Mouse (Mus musculus): ENCODE data around the gene Chchd6.

Chchd6 gene

DNA sequence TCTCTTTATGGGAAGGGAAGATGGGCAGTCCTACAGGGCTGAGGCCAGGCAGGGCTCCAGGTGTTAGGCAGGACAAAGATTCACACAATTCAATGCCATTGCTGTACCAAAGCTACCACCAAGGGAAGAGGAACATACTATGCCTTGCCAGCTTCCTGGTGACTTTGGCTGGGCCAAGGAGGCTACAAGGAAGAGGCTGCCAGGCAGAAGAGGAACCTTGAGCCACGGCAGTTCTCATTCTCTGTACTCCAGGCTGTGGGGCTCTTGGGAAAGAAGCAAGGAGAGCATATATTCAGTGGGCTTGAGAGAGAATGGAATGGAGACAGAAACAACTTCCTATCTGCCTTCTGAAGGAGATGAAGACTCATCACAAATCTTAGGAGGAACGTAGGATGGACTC lies 190.5 kb downstream of the Chchd6 start:
- DNase-seq (ENCODE audit: low spot score in 2 of 2), result no peak

DNA sequence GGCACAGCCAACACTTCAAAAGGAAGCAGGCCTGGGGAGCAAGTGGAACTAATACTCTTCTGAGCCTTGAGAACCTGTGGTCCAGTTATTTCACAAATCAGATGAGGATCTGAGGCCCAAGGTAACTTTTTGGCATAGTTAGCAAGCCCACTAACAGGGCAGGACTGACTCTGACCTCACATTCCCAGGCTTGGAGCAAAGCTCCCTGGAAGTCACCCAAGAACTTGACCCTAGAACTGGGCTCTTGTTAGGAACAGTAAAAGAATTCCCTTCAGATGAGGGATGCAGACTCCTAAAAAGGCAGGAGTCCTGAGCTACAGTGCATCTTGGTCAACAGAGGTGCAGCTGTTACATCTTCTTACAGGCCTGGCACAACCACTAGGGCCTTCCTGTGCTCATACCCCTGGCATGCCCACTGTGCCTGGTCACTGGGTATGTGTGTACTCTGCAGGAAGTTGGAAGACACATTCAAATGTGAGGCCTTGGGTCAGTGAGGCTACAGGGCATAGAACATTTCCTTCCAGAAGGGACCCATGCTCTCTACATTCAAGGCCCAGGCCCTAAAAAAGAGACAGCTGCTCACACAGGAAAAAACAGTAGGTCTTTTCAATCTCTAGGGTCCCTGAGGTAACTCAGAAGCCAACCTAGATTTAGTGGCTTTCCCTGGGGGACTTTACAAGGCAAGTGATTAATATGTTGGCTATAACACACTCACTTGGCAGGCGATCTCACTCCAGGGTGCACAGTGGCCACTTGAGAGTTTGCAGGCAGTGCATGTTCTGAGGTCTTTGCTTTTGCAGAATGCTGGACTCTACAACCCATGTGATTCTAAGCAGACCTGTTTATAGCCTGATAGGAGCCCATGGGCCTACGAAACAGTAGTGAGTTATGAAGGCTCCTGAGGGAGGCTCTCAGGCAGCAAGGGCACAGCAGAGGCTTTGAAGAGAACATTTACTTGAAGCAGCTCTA lies 191.9 kb downstream of the Chchd6 start:
- no peak for DNase-seq (ENCODE audit: low spot score in 2 of 2)

DNA sequence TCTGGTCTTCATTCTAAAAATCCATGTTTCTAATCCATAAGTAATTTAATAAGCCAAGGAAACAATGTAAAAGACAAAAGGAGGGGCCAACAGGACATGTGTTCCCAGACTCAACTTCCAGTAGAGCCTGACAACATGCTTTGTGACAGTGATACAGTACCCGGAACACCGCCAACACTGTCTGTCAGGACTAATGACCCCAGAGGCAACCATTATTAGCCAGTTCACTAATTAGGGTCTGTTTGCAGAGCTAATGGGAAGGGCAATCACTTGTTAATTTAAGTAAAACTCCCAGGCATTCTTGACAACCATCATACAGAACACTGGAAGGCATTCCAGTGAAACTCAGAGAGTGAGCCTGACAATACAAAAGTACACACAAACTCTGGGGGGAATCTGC lies 193.0 kb downstream of the Chchd6 start:
- no peak for DNase-seq (ENCODE audit: low spot score in 2 of 2)

DNA sequence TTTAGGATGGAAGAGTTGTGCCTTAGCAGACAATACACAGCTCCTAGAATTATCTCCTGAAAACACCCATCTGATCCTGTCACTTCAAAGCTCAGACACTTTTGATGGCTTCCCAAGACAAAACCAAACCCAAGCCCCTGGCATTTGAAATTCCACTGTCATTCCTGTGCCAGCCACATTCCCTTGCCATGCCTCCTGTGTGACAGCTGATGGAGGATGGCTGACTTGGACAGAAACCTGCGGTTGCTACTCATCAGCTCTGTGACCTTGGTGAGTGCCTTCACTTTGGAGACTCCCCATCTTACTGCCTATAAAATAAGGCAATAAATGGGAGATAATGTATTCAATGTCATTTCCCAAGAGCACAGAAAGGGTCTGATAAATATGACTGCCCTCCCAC lies 195.9 kb downstream of the Chchd6 start:
- no peak for DNase-seq (ENCODE audit: low spot score in 2 of 2)

DNA sequence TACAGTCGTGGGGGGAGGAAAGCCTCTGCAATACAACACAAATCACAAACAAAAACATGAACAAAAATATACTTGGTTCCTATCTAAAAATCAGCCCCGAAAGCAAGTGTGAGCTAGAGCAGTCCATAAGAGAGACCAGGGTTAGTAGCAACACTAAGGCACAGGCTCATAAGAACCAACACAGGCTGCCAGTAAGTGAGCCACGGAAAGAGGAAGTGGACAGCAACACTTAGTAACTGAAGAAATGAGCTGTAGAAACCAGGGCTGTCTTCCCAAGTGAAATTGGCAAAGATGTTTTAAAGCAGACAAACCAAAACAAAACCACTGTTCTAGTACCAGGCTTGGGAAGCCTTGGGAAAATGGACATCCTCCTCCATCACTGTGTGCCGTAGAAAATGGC lies 197.5 kb downstream of the Chchd6 start:
- DNase-seq (ENCODE audit: low spot score in 2 of 2), result no peak

DNA sequence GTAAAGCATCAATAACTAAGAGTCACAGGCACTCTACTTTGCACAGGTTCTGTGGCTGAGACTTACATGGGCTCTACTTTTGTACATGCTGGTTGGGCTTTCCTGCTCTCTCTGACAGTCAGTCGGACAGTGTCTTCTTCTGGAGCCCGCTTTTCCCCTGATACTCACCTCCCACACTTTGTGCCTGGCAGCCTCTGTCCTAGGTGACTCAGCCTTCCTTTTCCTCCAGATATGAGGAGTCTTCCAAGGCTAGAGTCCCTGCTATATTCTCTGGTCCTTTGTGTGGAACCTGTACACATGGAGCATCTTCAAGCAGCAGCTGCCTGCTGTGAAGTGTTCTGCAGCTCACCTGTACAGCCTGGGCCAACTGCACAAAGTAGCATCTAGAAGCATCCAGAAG lies 201.6 kb downstream of the Chchd6 start:
- DNase-seq (ENCODE audit: low spot score in 2 of 2), result no peak

DNA sequence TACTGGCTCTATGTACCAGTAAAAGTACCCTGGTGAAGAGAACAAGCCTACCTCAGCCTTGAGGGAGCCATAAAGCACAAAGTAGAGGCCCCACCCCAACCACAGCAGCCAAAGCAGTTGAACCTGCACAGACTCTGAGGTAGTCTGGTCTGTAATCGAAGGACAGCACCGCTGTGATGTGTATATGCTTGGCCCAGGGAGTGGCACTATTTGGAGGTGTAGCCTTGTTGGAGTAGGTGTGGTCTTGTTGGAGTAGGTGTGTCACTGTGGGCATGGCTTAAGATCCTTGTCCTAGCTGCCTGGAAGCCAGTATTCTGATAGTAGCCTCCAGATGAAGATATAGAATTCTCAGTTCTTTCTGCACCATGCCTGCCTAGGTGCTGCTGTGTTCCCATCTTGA lies 203.2 kb downstream of the Chchd6 start:
- no peak for DNase-seq (ENCODE audit: low spot score in 2 of 2)

DNA sequence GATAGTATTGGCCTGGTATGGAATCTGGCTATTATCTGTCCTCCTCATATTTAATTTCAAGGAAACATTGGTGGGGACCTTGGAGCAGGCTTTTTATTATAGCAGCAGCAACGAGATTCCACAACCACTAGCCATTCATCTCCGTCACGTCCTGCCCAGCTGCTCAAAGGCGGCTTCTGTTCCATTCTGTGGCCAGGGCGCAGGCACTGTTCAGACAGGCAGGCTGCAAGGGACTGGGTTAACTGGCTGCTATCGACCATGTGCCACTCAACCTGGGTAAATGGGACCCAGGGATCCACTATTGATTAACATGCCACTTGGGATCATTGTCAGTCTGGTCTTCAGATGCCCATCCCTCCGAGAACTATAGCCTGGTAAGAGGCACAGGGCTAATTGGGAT lies 205.7 kb downstream of the Chchd6 start:
- DNase-seq (ENCODE audit: low spot score in 2 of 2), result no peak

DNA sequence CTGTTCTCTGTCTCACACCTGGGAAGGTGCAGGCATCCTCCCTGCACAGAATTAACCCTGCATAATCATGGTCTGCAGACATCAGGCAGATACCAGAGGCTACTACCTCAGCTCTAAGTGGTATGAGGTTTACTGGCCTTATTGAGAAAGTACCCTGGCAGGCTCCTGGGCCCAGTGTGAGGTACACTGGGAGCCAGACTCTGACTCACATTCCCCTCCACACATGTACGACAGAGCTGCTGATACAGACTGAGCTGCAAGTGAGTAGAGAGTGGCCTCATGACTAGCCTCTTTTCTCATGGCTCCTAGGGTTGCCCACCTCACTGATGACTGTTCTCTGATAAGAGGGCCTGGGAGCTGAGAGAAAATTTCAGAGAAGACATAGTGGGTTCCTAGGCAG lies 208.5 kb downstream of the Chchd6 start:
- DNase-seq (ENCODE audit: low spot score in 2 of 2), result no peak

DNA sequence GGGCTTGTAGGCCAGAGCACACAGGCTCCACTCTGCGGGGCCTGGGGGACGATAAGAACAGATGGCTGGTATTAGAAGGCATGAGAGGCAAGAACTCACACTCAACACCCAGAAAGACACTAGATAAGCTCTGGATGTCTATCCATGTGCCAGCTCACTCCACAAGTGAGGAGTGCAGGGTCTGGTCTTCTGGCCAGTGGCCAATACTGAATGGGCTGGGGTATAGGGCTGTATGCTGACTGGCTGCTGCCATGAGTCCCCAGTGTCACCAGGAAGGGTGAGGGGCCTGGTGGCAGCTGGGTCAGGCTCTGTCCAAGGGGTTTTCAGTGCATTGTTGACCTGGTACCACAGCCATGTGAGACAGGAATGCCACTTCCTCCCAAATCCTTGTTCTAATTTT lies 210.8 kb downstream of the Chchd6 start:
- no peak for DNase-seq (ENCODE audit: low spot score in 2 of 2)

DNA sequence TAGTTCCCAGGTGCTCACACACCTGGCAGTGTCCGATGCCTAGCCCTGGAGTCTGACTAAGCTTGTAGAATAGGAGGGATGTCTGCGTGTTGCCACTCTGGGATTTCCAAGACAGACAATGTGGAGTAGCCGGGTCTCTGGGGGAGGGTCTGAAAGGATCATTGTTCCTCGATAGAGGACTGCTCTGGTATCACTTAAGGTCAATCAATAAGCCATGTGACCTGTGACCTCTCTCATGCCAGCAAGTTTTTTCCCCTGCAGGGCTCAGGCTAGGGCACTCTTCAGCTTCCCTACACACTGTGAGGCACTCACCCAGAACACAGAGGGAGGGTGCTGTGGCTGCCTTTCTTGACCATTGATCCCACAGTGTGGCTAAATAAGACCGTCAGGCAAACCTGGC lies 213.6 kb downstream of the Chchd6 start:
- no peak for DNase-seq (ENCODE audit: low spot score in 2 of 2)

DNA sequence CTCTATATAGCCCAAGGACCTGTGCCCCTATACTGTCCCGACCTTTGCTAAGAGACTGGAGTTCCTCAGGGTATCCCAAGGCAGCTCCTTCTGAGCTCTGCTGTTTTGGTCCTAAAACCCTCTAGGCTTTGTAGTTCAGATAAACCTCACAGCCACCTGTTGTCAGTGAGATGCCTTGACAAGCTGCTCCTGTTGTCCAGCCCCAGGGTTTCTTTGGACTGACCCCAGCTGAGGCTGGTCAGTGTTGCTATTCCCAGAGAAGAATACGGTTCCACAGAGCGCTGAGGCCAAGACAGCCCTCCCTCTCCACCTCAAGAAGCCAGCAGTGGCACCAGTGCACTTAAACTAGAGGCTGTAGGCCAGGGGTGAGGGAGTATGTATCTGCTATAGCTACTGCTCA lies 214.3 kb downstream of the Chchd6 start:
- DNase-seq (ENCODE audit: low spot score in 2 of 2), result no peak

DNA sequence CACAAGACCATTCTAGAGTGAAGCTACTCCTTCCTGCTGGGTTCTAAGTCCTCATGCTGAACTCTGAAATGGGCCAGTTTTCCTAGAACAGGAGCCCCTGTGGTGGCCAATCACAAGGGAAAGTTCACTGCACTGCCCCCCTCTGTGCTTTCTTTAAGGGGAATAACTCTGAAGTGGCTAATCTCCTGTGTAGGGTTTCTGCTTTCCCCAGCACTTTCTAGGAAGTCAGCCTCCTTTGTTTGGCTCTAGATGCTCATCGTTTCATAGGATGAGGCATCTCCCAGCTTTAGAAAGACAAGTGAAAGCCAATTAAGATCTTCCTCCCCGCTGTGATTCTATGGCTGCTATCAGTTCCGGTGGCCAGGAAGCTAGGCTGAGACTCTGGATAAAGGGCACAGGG lies 214.7 kb downstream of the Chchd6 start:
- DNase-seq (ENCODE audit: low spot score in 2 of 2), result no peak

DNA sequence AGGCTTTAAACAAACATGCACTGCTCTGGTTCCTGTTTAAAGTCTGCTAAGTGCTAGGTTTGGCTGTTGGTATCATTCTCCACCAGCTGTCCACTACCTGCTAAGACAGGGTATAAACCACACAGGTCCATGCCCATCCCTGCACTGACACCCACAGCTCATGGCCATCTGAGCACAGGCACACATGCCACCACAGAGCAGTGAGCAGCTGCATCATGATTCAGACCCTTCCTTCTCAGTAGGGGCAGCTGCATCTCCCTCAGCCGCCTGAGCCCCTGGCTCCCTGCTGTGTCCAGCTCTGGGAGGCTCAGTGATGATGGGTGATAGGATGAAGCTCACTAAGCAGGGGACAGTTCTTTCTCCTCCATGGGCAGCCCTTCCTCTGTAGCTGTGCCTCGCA lies 217.2 kb downstream of the Chchd6 start:
- peak in 1 of 2 experiments; percentile 28 for DNase-seq (ENCODE audit: low spot score in 2 of 2)

DNA sequence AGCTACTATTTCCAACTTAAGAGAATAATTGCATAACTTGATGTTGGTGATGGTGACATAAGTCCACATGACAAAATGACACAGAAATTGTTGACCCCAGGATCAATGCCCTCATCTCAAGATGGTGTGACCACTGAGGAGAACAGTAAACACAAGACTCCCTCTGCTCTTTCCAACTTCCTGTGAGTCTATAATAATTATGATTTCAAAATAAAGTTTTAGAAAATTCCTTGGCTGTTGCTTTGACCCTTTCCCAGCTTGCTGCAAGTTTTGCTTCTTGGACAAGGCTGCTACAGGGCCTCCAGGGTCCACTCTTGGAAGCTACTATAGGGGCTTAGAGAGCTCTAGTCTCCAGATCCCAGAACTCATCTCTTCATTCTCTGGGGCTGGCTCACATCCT lies 226.6 kb downstream of the Chchd6 start:
- DNase-seq (ENCODE audit: low spot score in 2 of 2), result no peak

DNA sequence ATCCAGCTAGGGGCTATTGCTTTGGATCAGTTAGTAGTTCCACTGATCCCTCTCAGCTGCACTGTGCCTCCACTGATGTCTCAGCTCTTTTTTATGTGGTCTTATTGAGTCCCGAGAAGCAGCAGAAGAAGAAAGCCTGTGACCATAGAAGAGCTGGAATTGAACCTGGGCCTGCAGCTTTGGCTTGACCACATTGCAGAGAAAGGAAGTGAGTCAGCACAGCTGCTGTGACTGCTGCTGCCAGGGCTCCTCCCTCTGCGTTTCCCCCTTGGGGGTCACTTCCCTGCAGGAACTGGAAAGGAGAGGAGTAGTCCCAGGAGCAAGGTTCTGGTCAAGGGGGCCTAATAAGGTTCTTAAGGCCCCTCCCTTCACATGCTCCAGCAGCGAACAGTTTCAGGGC lies 231.1 kb downstream of the Chchd6 start:
- no peak for DNase-seq (ENCODE audit: low spot score in 2 of 2)

DNA sequence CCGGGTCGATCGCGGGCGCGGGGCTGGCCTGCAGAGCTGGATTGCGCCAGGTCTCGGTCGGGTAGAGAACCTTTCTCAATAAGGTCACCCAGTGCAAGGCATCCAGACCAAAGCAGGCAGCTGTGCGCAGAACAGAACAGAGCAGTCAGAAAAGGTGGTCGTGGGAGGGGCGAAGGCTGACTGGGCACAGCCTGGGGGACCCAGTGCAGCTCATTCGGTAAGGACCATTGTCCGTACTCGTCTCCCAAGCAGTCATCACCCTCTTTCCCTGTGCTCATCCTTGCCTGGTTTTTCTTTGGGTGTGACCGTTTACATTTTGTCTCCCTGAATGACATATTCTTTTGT lies 232.4 kb downstream of the Chchd6 start:
- no peak for DNase-seq (ENCODE audit: low spot score in 2 of 2)

DNA sequence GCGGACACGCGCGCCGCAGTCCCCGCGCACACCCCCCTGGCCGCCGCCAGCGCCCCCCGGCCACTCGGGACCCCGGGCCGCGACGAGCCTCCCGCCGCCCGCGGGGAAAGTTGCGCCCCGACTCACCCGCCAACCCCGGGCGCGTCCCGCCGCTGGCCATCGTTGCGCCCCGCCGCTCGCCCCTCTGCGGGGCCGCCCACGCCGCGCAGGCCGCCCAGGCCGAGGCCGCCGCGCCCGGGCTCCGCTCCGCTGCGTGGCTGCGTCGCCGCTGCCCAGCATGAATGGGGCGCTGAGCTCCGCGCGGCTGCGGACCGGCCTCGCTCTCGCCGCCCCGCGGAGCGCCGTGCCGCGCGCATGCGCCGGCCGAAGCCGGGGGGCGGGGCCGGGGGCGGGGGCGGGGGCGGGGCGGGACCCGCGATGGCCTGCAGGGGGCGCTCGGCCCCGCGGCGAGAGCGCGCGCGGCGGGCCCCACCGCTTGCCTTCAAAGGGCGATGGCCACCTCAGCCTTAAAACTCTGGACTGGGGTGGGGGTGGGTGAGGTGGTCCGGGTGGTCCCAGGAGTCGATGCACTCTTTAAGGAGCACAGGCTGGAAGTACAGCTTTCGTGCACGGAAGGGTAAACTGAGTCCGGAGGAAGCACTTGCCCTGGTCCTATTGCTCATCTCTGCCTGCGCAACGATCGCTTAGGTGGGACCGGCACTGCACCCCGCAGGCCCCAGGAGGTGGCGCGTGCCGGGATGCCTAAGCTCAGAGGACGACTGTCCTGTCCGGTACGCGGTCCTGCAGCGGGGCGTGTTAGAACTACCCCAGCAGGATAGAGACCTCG lies 233.0 kb downstream of the Chchd6 start, which contains the start of gene Plxna1:
Plxna1 (minus strand) TSS at position 340 of the 826 bp plus-strand sequence.
- peak; percentile 36 to 52 for DNase-seq (ENCODE audit: low spot score in 2 of 2)

DNA sequence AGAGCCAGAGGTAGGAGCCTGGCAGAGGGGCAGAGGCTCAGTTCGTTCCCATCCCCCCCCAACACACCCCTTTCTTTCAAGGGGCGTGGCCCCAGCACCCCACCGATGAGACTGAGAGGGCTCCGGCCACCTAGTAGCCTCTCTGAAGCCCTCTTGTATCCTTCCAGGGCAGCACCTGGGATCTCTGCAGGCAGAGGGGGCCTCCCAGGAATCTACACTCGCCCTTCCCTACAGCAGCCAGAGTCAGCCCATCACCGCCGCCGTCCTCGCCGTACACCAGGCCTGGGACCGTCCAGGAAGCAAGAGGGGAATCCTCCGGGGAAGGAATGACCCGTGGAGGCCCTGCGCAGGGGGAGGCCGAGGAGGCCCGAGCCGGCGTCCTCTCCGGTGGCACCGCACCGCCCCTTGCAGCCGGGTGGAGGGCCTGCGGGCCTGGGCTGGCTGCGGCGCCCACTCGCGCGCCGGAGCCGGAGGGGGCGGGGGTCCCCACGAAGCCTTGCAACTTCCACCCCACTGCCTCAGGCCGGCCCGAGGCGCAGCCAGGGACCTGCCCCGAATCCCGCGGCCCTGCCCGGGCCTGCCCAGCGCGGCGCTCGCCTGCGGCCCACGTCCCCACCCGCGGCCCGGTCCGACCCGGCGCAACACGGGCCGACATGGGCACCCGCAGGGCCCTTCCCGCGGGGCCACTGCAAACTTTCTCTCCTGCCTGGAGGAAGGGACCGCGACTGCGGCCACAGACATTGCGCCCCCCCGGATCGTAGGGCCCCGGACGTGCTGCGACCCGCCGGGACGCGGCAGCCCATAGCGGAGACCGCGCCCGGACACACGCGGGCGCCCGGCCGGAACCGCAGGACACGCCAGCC lies 233.8 kb downstream of the Chchd6 start:
- DNase-seq (ENCODE audit: low spot score in 2 of 2), result peak; percentile 46

DNA sequence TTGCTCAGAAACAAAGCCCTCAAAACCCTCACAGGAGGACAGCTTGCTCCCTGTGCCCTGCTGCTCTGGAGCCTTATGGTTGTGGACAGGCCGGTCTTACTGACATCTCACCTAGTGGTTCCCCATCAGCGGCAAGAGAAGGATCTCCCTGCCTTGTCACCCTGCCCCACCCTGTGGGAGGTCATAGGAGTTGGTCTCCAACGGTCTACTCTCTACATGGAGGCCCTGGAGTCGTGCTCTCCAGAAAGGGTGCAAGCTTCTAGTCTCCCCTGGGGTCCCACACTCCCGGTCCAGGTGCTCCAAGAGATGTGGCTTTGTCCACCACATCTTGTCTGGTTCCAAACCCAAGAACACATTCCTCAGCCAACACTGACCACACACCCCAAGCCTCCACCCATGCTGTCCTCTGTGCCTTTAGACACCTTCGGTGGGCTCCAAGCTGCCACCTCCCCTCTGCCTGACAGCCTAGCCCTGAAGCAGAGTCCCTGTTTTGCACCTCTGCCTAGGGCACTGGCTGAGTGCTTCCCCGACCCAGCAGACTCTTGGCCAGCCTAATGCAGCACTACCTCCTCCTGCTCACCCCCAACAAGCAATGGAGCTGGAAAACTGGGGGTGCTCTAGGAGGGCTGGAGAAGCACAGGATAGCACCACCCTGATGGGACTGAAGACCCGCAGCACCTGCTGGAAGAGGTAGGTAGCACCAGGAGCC lies 234.6 kb downstream of the Chchd6 start:
- peak in 1 of 2 experiments; percentile 38 for DNase-seq (ENCODE audit: low spot score in 2 of 2)

All from spleen, postnatal 10 days (tissue).